8 mouse cellular contexts compared by ENCODE assay signal in genomic region chr4:62517538-62518415, GRCm38 (mm10). TPM values are rescaled to one million over a fixed set of nuclear protein-coding genes. Genes with fewer than 3 reads are reported as not detected.
DNase-seq lines count a peak whose midpoint lies in the region; ATAC-seq and TF ChIP-seq lines count a peak whose summit lies in the region.

No protein-coding gene starts in this region.

- WGBS in heart, adult 2 months, result 61% methylated on average over 10 of the region's 10 CpGs
- 71% methylated on average over 10 of the region's 10 CpGs for WGBS in intestine, embryonic 16.5 days
- WGBS in stomach, embryonic 16.5 days, result 62% methylated on average over 10 of the region's 10 CpGs

- no peaks in the 10 kb centered on the region; the same call in none of the 2 replicates for H3K36me3 ChIP-seq in heart, adult 2 months (ENCODE audit: control insufficient read depth, insufficient read depth, low read length)
- peaks cover 4% of the 10 kb centered on the region for H3K36me3 ChIP-seq in intestine, embryonic 16.5 days (ENCODE audit: control insufficient read depth, insufficient read depth, low read length)
- no peaks in the 10 kb centered on the region for H3K36me3 ChIP-seq in stomach, embryonic 16.5 days (ENCODE audit: control insufficient read depth, insufficient read depth, low read length)

- DNase-seq in heart, adult 2 months, result peak in 1 of 2 experiments; percentile 17
- no peak for DNase-seq in heart, postnatal 36 days
- peak; percentile 23 to 41 for DNase-seq in spleen, postnatal 10 days (ENCODE audit: low spot score in 2 of 2)
- no peak for DNase-seq in spleen, adult 12 weeks (ENCODE audit: low spot score)
- DNase-seq in gastrocnemius, postnatal 10 days, result no peak
- no peak for DNase-seq in left cerebral cortex, postnatal 4 days

- no peak for ATAC-seq in intestine, embryonic 16.5 days
- ATAC-seq in stomach, embryonic 16.5 days (ENCODE audit: insufficient read depth, low FRiP score), result no peak

- H3K9ac ChIP-seq in heart, adult 2 months (ENCODE audit: low read depth, low read length), result no peak overlapping the region
- H3K9ac ChIP-seq in intestine, embryonic 16.5 days (ENCODE audit: low read depth, low read length), result peak overlapping the region; percentile 87
- peak overlapping the region; percentile 54 for H3K9ac ChIP-seq in stomach, embryonic 16.5 days (ENCODE audit: low read length)

- H3K27me3 ChIP-seq in heart, adult 2 months (ENCODE audit: control insufficient read depth, insufficient read depth, low read length), result no peaks in the 10 kb centered on the region
- H3K27me3 ChIP-seq in intestine, embryonic 16.5 days (replicated peaks; ENCODE audit: control insufficient read depth, insufficient read depth, low read length), result no peaks in the 10 kb centered on the region
- H3K27me3 ChIP-seq in stomach, embryonic 16.5 days (ENCODE audit: control insufficient read depth, insufficient read depth, low read length), result no peaks in the 10 kb centered on the region

- H3K79me2 ChIP-seq in heart, adult 2 months (replicated peaks; ENCODE audit: control insufficient read depth, insufficient read depth, low read length), result no peaks in the 10 kb centered on the region

- no peak for TF ChIP-seq CTCF in heart, adult 2 months (IDR thresholded peaks at IDR 0.05)

- intact Hi-C loops in heart, adult 2 months (cut with DNase I), result loop anchor here (2.0 to 10.0 kb wide), 5 partner anchors 15 to 887 kb away; partner anchors contain the start of genes Akna, Fkbp15, Hdhd3 and Slc31a1
- intact Hi-C loops in heart, postnatal 36 days (cut with DNase I), result loop anchor here (5.0 kb wide), 1 partner anchor 110 kb away; the partner anchor contains the start of genes Cdc26 and Prpf4
- intact Hi-C loops in left cerebral cortex, postnatal 4 days (cut with DNase I), result no loop called here

- peak overlapping the region; percentile 78 for H3K27ac ChIP-seq in heart, adult 2 months
- H3K27ac ChIP-seq in intestine, embryonic 16.5 days (ENCODE audit: low read length), result peak overlapping the region; percentile 97
- H3K27ac ChIP-seq in stomach, embryonic 16.5 days (ENCODE audit: low read length), result peak overlapping the region; percentile 97

- no peak for TF ChIP-seq EP300 in heart, adult 2 months (IDR thresholded peaks at IDR 0.05; ENCODE audit: insufficient read depth, low read depth, low read length)

- peaks cover 21% of the 10 kb centered on the region for H3K4me1 ChIP-seq in heart, adult 2 months (ENCODE audit: control insufficient read depth, insufficient read depth, low read length)
- H3K4me1 ChIP-seq in intestine, embryonic 16.5 days (ENCODE audit: control insufficient read depth, insufficient read depth, low read length), result peaks cover 32% of the 10 kb centered on the region
- peaks cover 42% of the 10 kb centered on the region for H3K4me1 ChIP-seq in stomach, embryonic 16.5 days (ENCODE audit: control insufficient read depth, insufficient read depth, low read length)

- TF ChIP-seq POLR2A in heart, adult 2 months (IDR thresholded peaks at IDR 0.05; ENCODE audit: insufficient read depth, low read depth, low read length), result no peak

- no peaks in the 10 kb centered on the region for H3K9me3 ChIP-seq in intestine, embryonic 16.5 days (ENCODE audit: control insufficient read depth, low read length)
- H3K9me3 ChIP-seq in stomach, embryonic 16.5 days (replicated peaks; ENCODE audit: control insufficient read depth, low read length), result no peaks in the 10 kb centered on the region

- peak overlapping the region; percentile 74 for H3K4me2 ChIP-seq in intestine, embryonic 16.5 days (ENCODE audit: low read depth, low read length)
- H3K4me2 ChIP-seq in stomach, embryonic 16.5 days (ENCODE audit: low read depth, low read length), result peak overlapping the region; percentile 81

- no peak overlapping the region; the same call in 1 of the 2 replicates for H3K4me3 ChIP-seq in heart, adult 2 months
- H3K4me3 ChIP-seq in intestine, embryonic 16.5 days (ENCODE audit: low read length), result peak overlapping the region; percentile 87
- peak overlapping the region; percentile 80 for H3K4me3 ChIP-seq in stomach, embryonic 16.5 days (replicated peaks; ENCODE audit: low read length)

RNA-seq across cellular contexts. Expression of gene Alad, which starts 1.9 kb away (rescaled TPM):
- total RNA-seq in heart, adult 2 months (2021), result 10 to 100 TPM; 65.6 to 70.8 TPM
- 123 and 126 TPM in 2 replicates for polyA plus RNA-seq in heart, adult 2 months (2012; rRNA removed)
- total RNA-seq in heart, postnatal 36 days (2021), result 10 to 100 TPM; 68.1 to 68.2 TPM
- polyA plus RNA-seq in intestine, embryonic 16.5 days (2015; fragmentation: Nextera tagmentation; extraction: Ambion mirVana), result 189 and 191 TPM in 2 replicates
- polyA plus RNA-seq in stomach, embryonic 16.5 days (2015; fragmentation: Nextera tagmentation; extraction: Ambion mirVana), result 144 and 150 TPM in 2 replicates
- total RNA-seq in gastrocnemius, postnatal 10 days (2021), result 10 to 100 TPM; 26.9 to 30.0 TPM
- 10 to 100 TPM; 35.3 to 36.8 TPM for total RNA-seq in left cerebral cortex, postnatal 4 days (2021)

RNA-seq across cellular contexts. Expression of gene Pole3, which starts 7.1 kb away (rescaled TPM):
- 10 to 100 TPM; 16.1 to 19.1 TPM for total RNA-seq in heart, adult 2 months (2021)
- polyA plus RNA-seq in heart, adult 2 months (2012; rRNA removed), result 10.5 and 18.0 TPM in 2 replicates
- total RNA-seq in heart, postnatal 36 days (2021), result 10 to 100 TPM; 17.1 to 20.2 TPM
- 57.5 and 67.5 TPM in 2 replicates for polyA plus RNA-seq in intestine, embryonic 16.5 days (2015; fragmentation: Nextera tagmentation; extraction: Ambion mirVana)
- 76.0 and 77.8 TPM in 2 replicates for polyA plus RNA-seq in stomach, embryonic 16.5 days (2015; fragmentation: Nextera tagmentation; extraction: Ambion mirVana)
- 10 to 100 TPM; 20.9 to 21.8 TPM for total RNA-seq in gastrocnemius, postnatal 10 days (2021)
- total RNA-seq in left cerebral cortex, postnatal 4 days (2021), result 10 to 100 TPM; 32.4 to 36.6 TPM

RNA-seq across cellular contexts. Expression of gene 4933430I17Rik, which starts 7.4 kb away (rescaled TPM):
- not detected for total RNA-seq in heart, adult 2 months (2021)
- not detected in 2 replicates for polyA plus RNA-seq in heart, adult 2 months (2012; rRNA removed)
- under 1 TPM in 1 of 2 experiments, not detected in 1; 0.22 TPM for total RNA-seq in heart, postnatal 36 days (2021)
- 0.15 and 0.33 TPM in 2 replicates for polyA plus RNA-seq in intestine, embryonic 16.5 days (2015; fragmentation: Nextera tagmentation; extraction: Ambion mirVana)
- 0.31 TPM in 1 of 2 replicates, not detected in the other for polyA plus RNA-seq in stomach, embryonic 16.5 days (2015; fragmentation: Nextera tagmentation; extraction: Ambion mirVana)
- total RNA-seq in gastrocnemius, postnatal 10 days (2021), result under 1 TPM; 0.18 to 0.26 TPM
- under 1 TPM; 0.44 to 0.90 TPM for total RNA-seq in left cerebral cortex, postnatal 4 days (2021)

RNA-seq across cellular contexts. Expression of gene Hdhd3, which starts 14.5 kb away (rescaled TPM):
- 1 to 10 TPM; 3.9 to 4.0 TPM for total RNA-seq in heart, adult 2 months (2021)
- polyA plus RNA-seq in heart, adult 2 months (2012; rRNA removed), result 9.0 and 11.2 TPM in 2 replicates
- total RNA-seq in heart, postnatal 36 days (2021), result 1 to 10 TPM; 3.2 to 3.8 TPM
- 115 and 118 TPM in 2 replicates for polyA plus RNA-seq in intestine, embryonic 16.5 days (2015; fragmentation: Nextera tagmentation; extraction: Ambion mirVana)
- polyA plus RNA-seq in stomach, embryonic 16.5 days (2015; fragmentation: Nextera tagmentation; extraction: Ambion mirVana), result 30.0 and 32.1 TPM in 2 replicates
- total RNA-seq in gastrocnemius, postnatal 10 days (2021), result 1 to 10 TPM; 3.9 to 6.2 TPM
- 1 to 10 TPM; 5.7 to 6.6 TPM for total RNA-seq in left cerebral cortex, postnatal 4 days (2021)

RNA-seq across cellular contexts. Expression of gene Bspry, which starts 37.9 kb away (rescaled TPM):
- under 1 TPM; 0.09 to 0.13 TPM for total RNA-seq in heart, adult 2 months (2021)
- 0.41 and 1.2 TPM in 2 replicates for polyA plus RNA-seq in heart, adult 2 months (2012; rRNA removed)
- total RNA-seq in heart, postnatal 36 days (2021), result not detected
- polyA plus RNA-seq in intestine, embryonic 16.5 days (2015; fragmentation: Nextera tagmentation; extraction: Ambion mirVana), result 29.9 and 31.6 TPM in 2 replicates
- polyA plus RNA-seq in stomach, embryonic 16.5 days (2015; fragmentation: Nextera tagmentation; extraction: Ambion mirVana), result 29.3 and 35.5 TPM in 2 replicates
- under 1 TPM; 0.66 to 0.70 TPM for total RNA-seq in gastrocnemius, postnatal 10 days (2021)
- under 1 TPM; 0.36 TPM for total RNA-seq in left cerebral cortex, postnatal 4 days (2021)

Comparison
In these comparisons a context has a peak if more than half of its experiments do, and no peak if none do; other contexts are left out.
1. DNase-seq: peak in spleen, postnatal 10 days (2 of 2); none in heart, postnatal 36 days (0 of 2), spleen, adult 12 weeks (single experiment), gastrocnemius, postnatal 10 days (single experiment) and left cerebral cortex, postnatal 4 days (single experiment).
2. Peak in every context shown above with its lines, with median percentiles within 50 percentile points of each other: H3K27ac ChIP-seq.